Mouse (Mus musculus): ENCODE data around the gene Clcn2. TPM values are rescaled to one million over a fixed set of nuclear protein-coding genes. Genes with fewer than 3 reads are reported as not detected.

Gene Clcn2
- polyA plus RNA-seq, 2 experiments from 2014 or later, result 1.4 to 1.7 TPM

- ATAC-seq, result no peak
Measured at GRCm38 (mm10) chr16:20721808-20722207, 4.3 kb upstream of the Clcn2 start.

GRCm38 (mm10) chr16:20717978-20718670, 578 bp upstream of the Clcn2 start:
- ATAC-seq, result no peak

GRCm38 (mm10) chr16:20716841-20717180, 735 bp downstream of the Clcn2 start:
- ATAC-seq, result no peak

GRCm38 (mm10) chr16:20715976-20716840, 1.3 kb downstream of the Clcn2 start:
- ATAC-seq, result peak; percentile 37

- ATAC-seq, result no peak
Measured at GRCm38 (mm10) chr16:20715566-20715965, 2.0 kb downstream of the Clcn2 start.

- ATAC-seq, result no peak
Measured at GRCm38 (mm10) chr16:20715161-20715560, 2.4 kb downstream of the Clcn2 start.

- ATAC-seq, result no peak
Measured at GRCm38 (mm10) chr16:20714307-20715080, 3.1 kb downstream of the Clcn2 start.

GRCm38 (mm10) chr16:20712889-20713288, 4.7 kb downstream of the Clcn2 start:
- no peak for ATAC-seq

GRCm38 (mm10) chr16:20712190-20712589, 5.4 kb downstream of the Clcn2 start:
- no peak for ATAC-seq

GRCm38 (mm10) chr16:20710810-20711209, 6.7 kb downstream of the Clcn2 start:
- ATAC-seq, result no peak

- ATAC-seq, result no peak
Measured at GRCm38 (mm10) chr16:20710370-20710769, 7.2 kb downstream of the Clcn2 start.

GRCm38 (mm10) chr16:20708939-20709734, 8.4 kb downstream of the Clcn2 start:
- no peak for ATAC-seq

GRCm38 (mm10) chr16:20708220-20708938, 9.2 kb downstream of the Clcn2 start:
- ATAC-seq, result no peak

GRCm38 (mm10) chr16:20706407-20707055, 11.0 kb downstream of the Clcn2 start:
- no peak for ATAC-seq

GRCm38 (mm10) chr16:20705786-20706185, 11.8 kb downstream of the Clcn2 start:
- ATAC-seq, result no peak

- no peak for ATAC-seq
Measured at GRCm38 (mm10) chr16:20703699-20704400, 13.7 kb downstream of the Clcn2 start.

- ATAC-seq, result no peak
Measured at GRCm38 (mm10) chr16:20703071-20703470, 14.5 kb downstream of the Clcn2 start.

GRCm38 (mm10) chr16:20702522-20702893, 15.0 kb downstream of the Clcn2 start:
- peak; percentile 54 for ATAC-seq

GRCm38 (mm10) chr16:20701729-20702521, 15.6 kb downstream of the Clcn2 start:
- ATAC-seq, result no peak

- ATAC-seq, result no peak
Measured at GRCm38 (mm10) chr16:20701316-20701715, 16.2 kb downstream of the Clcn2 start.
